Mouse (Mus musculus) ES-Bruce4 (cell line): Measurements from ENCODE around the gene Sema3b. TPM values are rescaled to one million over a fixed set of nuclear protein-coding genes. Genes with fewer than 3 reads are reported as not detected.
"Not testable (repeated sequence)": the region's sequence is repeated elsewhere in the genome, so short reads cannot be mapped to it uniquely, and the experiment has no call there.

Experiments used
- H3K27ac ChIP-seq: 2 replicates; pipeline ENCODE4 v1.5.1; 2012; ENCODE audit warnings: low read length, inconsistent platforms; ENCODE audit not compliant: insufficient read depth
- H3K27me3 ChIP-seq: 2 replicates; pipeline ENCODE4 v1.6.1; 2012; ENCODE audit warnings: mild to moderate bottlenecking, low read length, inconsistent platforms; ENCODE audit not compliant: control insufficient read depth, poor library complexity, insufficient read depth, severe bottlenecking
- H3K36me3 ChIP-seq: 2 replicates; pipeline ENCODE4 v1.6.1; 2012; ENCODE audit warnings: inconsistent platforms, mild to moderate bottlenecking, low read length, moderate library complexity; ENCODE audit not compliant: control insufficient read depth, poor library complexity, insufficient read depth, severe bottlenecking
- H3K4me1 ChIP-seq: one replicate; pipeline ENCODE4 v1.8.1; 2011; ENCODE audit warnings: low read length; ENCODE audit not compliant: control insufficient read depth, insufficient read depth
- H3K4me3 ChIP-seq: 2 replicates; pipeline ENCODE4 v1.5.1; 2011; ENCODE audit warnings: low read depth, mild to moderate bottlenecking, low read length
- H3K9ac ChIP-seq: 2 replicates; pipeline ENCODE4 v1.6.1; 2012; ENCODE audit warnings: low read depth, mild to moderate bottlenecking, inconsistent platforms; ENCODE audit not compliant: poor library complexity, severe bottlenecking
- H3K9me3 ChIP-seq: replicated peaks from 2 replicates; pipeline ENCODE4 v1.6.1; 2012; ENCODE audit warnings: mild to moderate bottlenecking, low read length, inconsistent platforms; ENCODE audit not compliant: control insufficient read depth, poor library complexity, insufficient read depth, severe bottlenecking
- CTCF ChIP-seq: IDR thresholded peaks from one replicate; pipeline ENCODE4 v1.8.1; 2011; ENCODE audit warnings: low read depth, low read length
- EP300 ChIP-seq: IDR thresholded peaks from 2 replicates; pipeline ENCODE4 v1.6.1; 2011; ENCODE audit warnings: low read depth, low read length; ENCODE audit not compliant: insufficient read depth
- POLR2A ChIP-seq: IDR thresholded peaks from one replicate; pipeline ENCODE4 v1.8.1; 2011; ENCODE audit warnings: low read length; ENCODE audit not compliant: insufficient read depth
- polyA plus RNA-seq: library from polyadenylated mRNA; stranded (reverse); fragments of >200 nt; gene quantifications from 2 replicates; pipeline ENCODE4 v1.2.4, GENCODE M21; 2011; ENCODE audit warnings: low read depth; ENCODE audit not compliant: missing spikeins, insufficient read depth, insufficient read length

The Sema3b gene
- polyA plus RNA-seq, 1 experiment, result 16.5 TPM

GRCm38 (mm10) chr9:107575579-107576356 is 33.3 kb downstream of the Sema3b start:
- Histone ChIP-seq H3K9me3 (no peaks in the 10 kb centered on the region), H3K36me3 (peaks cover 12% of the 10 kb centered on the region), H3K9ac (peak overlapping the region; percentile 3), H3K27ac (peak overlapping the region; percentile 89), H3K27me3 (no peaks in the 10 kb centered on the region), H3K4me1 (peaks cover 2% of the 10 kb centered on the region), H3K4me3 (no peak overlapping the region)
- TF ChIP-seq EP300, result peak; percentile 96
- no peak for TF ChIP-seq CTCF

GRCm38 (mm10) chr9:107573774-107574173 is 35.3 kb downstream of the Sema3b start:
- H3K27me3 ChIP-seq, H3K4me3 ChIP-seq, H3K9me3 ChIP-seq, H3K27ac ChIP-seq, H3K9ac ChIP-seq, H3K4me1 ChIP-seq: not testable (repeated sequence)
- peaks cover 12% of the 10 kb centered on the region for H3K36me3 ChIP-seq
- peak; percentile 31 for TF ChIP-seq CTCF

- peaks cover 4% of the 10 kb centered on the region for H3K4me1 ChIP-seq
- no peak overlapping the region for H3K9ac ChIP-seq
- H3K27me3 ChIP-seq, result no peaks in the 10 kb centered on the region
- H3K9me3 ChIP-seq, result no peaks in the 10 kb centered on the region
- peaks cover 12% of the 10 kb centered on the region for H3K36me3 ChIP-seq
- H3K27ac ChIP-seq, result no peak overlapping the region
- no peak for TF ChIP-seq EP300
- no peak for TF ChIP-seq POLR2A
- TF ChIP-seq CTCF, result no peak
- no peak overlapping the region for H3K4me3 ChIP-seq
Observed at GRCm38 (mm10) chr9:107572327-107572662, 36.7 kb downstream of the Sema3b start.

GRCm38 (mm10) chr9:107571534-107572326 is 37.3 kb downstream of the Sema3b start:
- Histone ChIP-seq H3K9me3 (no peaks in the 10 kb centered on the region), H3K36me3 (peaks cover 12% of the 10 kb centered on the region), H3K9ac (no peak overlapping the region), H3K4me1 (peaks cover 4% of the 10 kb centered on the region), H3K27ac (no peak overlapping the region), H3K4me3 (no peak overlapping the region), H3K27me3 (no peaks in the 10 kb centered on the region)
- no peak for TF ChIP-seq POLR2A
- no peak for TF ChIP-seq CTCF
- no peak for TF ChIP-seq EP300

- Histone ChIP-seq H3K4me1 (peaks cover 2% of the 10 kb centered on the region), H3K27me3 (no peaks in the 10 kb centered on the region), H3K36me3 (peaks cover 12% of the 10 kb centered on the region), H3K4me3 (no peak overlapping the region), H3K9me3 (no peaks in the 10 kb centered on the region), H3K9ac (peak overlapping the region; percentile 87; the same call in 1 of the 2 replicates), H3K27ac (no peak overlapping the region)
- TF ChIP-seq EP300 (no peak), CTCF (no peak), POLR2A (no peak)
Observed at GRCm38 (mm10) chr9:107570845-107571244, 38.2 kb downstream of the Sema3b start.

GRCm38 (mm10) chr9:107570016-107570415 is 39.0 kb downstream of the Sema3b start:
- peaks cover 12% of the 10 kb centered on the region for H3K36me3 ChIP-seq
- H3K9ac ChIP-seq, result peak overlapping the region; percentile 87
- no peak overlapping the region; the same call in 1 of the 2 replicates for H3K27ac ChIP-seq
- H3K9me3 ChIP-seq, result no peaks in the 10 kb centered on the region
- H3K4me1 ChIP-seq, result peaks cover 2% of the 10 kb centered on the region
- H3K27me3 ChIP-seq, result no peaks in the 10 kb centered on the region
- H3K4me3 ChIP-seq, result peak overlapping the region; percentile 81
- no peak for TF ChIP-seq EP300
- TF ChIP-seq CTCF, result no peak
- no peak for TF ChIP-seq POLR2A
